Mouse (Mus musculus) liver, adult 2 months (tissue): ENCODE results near the gene Olfr613. TPM values are rescaled to one million over a fixed set of nuclear protein-coding genes. Genes with fewer than 3 reads are reported as not detected.
"Not testable (repeated sequence)": the region's sequence is repeated elsewhere in the genome, so short reads cannot be mapped to it uniquely, and the experiment has no call there.

Experiments used
- DNase-seq: peaks from one replicate; pipeline ENCODE4 v3.0.0-alpha.2; 2011; ENCODE audit warnings: low read depth, low spot score; ENCODE audit errors: extremely low read depth
- H3K27ac ChIP-seq: fragments of 200-500 bp; replicated peaks from 2 replicates; pipeline ENCODE4 v1.5.1; 2012; ENCODE audit warnings: low read depth, mild to moderate bottlenecking, control low read depth, inconsistent platforms, low read length; ENCODE audit not compliant: insufficient read depth
- H3K27me3 ChIP-seq: fragments of 200-500 bp; 2 replicates; pipeline ENCODE4 v1.6.1; 2012; ENCODE audit warnings: mild to moderate bottlenecking, moderate library complexity, low read length, inconsistent platforms; ENCODE audit not compliant: control insufficient read depth, insufficient read depth
- H3K36me3 ChIP-seq: fragments of 200-500 bp; 2 replicates; pipeline ENCODE4 v1.6.1; 2012; ENCODE audit warnings: low read length, inconsistent platforms; ENCODE audit not compliant: control insufficient read depth, insufficient read depth
- H3K4me1 ChIP-seq: fragments of 200-500 bp; 2 replicates; pipeline ENCODE4 v1.6.1; 2011; ENCODE audit warnings: low read length; ENCODE audit not compliant: control insufficient read depth, insufficient read depth
- H3K4me3 ChIP-seq: fragments of 200-500 bp; 2 replicates; pipeline ENCODE4 v1.5.1; 2011; ENCODE audit warnings: low read depth, mild to moderate bottlenecking, control low read depth, low read length, moderate library complexity; ENCODE audit not compliant: insufficient read depth
- H3K79me2 ChIP-seq: fragments of 200-500 bp; 2 replicates; pipeline ENCODE4 v1.6.1; 2012; ENCODE audit warnings: inconsistent platforms, mild to moderate bottlenecking, low read length, moderate library complexity; ENCODE audit not compliant: control insufficient read depth, insufficient read depth
- H3K9ac ChIP-seq: fragments of 200-500 bp; 2 replicates; pipeline ENCODE4 v1.6.1; 2012; ENCODE audit warnings: low read depth, mild to moderate bottlenecking, control low read depth, inconsistent platforms, low read length
- CTCF ChIP-seq: fragments of 200-500 bp; IDR thresholded peaks from 2 replicates; pipeline ENCODE4 v1.5.1; 2011; ENCODE audit warnings: low read depth, low read length, control low read depth
- POLR2A ChIP-seq: fragments of 200-500 bp; IDR thresholded peaks from 2 replicates; pipeline ENCODE4 v1.6.1; 2011; ENCODE audit warnings: low read length, control low read depth; ENCODE audit not compliant: insufficient read depth; ENCODE audit errors: extremely low read depth
- whole genome bisulfite sequencing: fragments of 180-500 bp; shearing (Covaris S2); methylation state at CpG from one replicate; pipeline ENCODE4 v1.1.7; 2018; 5-methylcytosine and 5-hydroxymethylcytosine counted together
- polyA plus RNA-seq: library from polyadenylated mRNA; depleted of rRNA; stranded (reverse); fragments of >200 nt; gene quantifications from 2 replicates; pipeline ENCODE4 v1.2.3, GENCODE M21; 2012; rRNA removed
- total RNA-seq: library from RNA; depleted of rRNA; stranded (reverse); fragments of >200 nt; gene quantifications from 2 replicates; pipeline ENCODE4 v1.2.3, GENCODE M21; 2014; rRNA removed

Olfr613 gene
- not detected in 2 replicates for total RNA-seq
- polyA plus RNA-seq: not detected in 2 replicates

DNA sequence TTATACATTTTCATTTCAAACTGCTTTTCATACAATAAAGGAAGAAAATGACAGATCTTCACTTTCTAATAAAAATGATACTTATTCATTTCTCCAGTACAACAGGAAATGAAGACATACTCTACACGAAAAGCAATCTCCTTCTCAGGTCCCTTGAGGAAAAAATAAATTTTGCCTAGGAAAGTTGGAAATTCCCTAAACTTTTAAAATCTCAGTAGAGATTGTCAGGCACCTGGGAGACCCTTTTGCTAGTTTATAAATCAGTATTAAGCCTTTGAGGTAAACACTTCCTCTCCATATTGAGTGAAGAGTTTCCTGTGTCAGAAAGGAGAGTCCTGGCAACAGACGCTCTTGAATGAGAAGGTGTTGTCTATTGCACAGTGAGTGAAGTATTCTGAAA lies at the start of gene Olfr613:
TSS of gene Olfr613 (plus strand) at position 301 of the 400 bp plus-strand sequence.
- H3K79me2 ChIP-seq: no peaks in the 10 kb centered on the region
- TF ChIP-seq POLR2A (no peak), CTCF (no peak)
- no peaks in the 10 kb centered on the region for H3K4me1 ChIP-seq
- H3K27ac ChIP-seq: no peak within 1 kb of the TSS
- no peaks in the 10 kb centered on the region for H3K36me3 ChIP-seq
- DNase-seq: no peak
- no peak within 1 kb of the TSS for H3K4me3 ChIP-seq
- no peaks in the 10 kb centered on the region for H3K27me3 ChIP-seq
- H3K9ac ChIP-seq: no peak within 1 kb of the TSS
- 78% methylated on average over 2 of the region's 2 CpGs for WGBS

DNA sequence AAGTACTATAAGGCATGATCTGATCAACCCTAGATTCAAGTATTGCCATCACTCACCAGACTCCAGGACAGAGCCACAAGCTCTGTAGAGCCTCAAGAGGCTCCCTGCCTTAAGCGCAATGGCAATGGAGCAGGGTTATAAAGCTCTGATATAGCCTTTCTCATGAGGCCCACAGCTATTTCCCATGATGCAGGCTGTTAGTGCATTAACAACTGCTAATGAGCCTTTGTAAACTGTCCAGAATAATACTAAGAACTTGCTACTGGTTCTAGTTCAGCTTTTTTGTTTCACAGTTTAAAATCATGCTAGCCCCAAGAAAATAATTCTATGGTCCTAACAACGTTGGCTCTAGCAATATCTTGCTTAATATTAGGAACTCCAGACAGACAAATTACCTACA lies 35.9 kb upstream of the Olfr613 start, which contains the start of gene Olfr610:
TSS of gene Olfr610 (minus strand) at position 101 of the 400 bp plus-strand sequence.
- no peak within 1 kb of the TSS for H3K27ac ChIP-seq
- no peaks in the 10 kb centered on the region for H3K36me3 ChIP-seq
- no peak for TF ChIP-seq CTCF
- no peak for TF ChIP-seq POLR2A
- no peaks in the 10 kb centered on the region for H3K4me1 ChIP-seq
- 80% methylated on average over 2 of the region's 2 CpGs for WGBS
- no peaks in the 10 kb centered on the region for H3K27me3 ChIP-seq
- H3K79me2 ChIP-seq: no peaks in the 10 kb centered on the region
- no peak within 1 kb of the TSS for H3K4me3 ChIP-seq
- no peak for DNase-seq
- H3K9ac ChIP-seq: no peak within 1 kb of the TSS

DNA sequence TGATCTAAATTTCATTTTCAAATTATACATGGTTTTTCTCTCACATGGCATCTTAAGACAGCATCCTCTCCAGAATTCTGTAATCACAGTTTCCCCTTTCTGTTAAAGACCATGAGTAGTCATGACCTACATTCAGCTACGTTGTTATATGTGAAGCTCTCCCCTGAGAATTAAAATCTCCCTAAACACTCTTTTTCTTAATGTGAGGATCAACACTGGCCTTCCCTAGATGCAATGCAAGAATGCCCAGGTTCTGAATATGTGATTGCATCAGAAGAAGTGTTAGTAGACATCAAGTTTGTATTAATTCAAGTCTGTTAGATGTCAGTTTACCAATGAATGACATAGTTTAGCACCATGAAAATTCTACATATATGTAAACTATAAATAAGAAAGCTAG lies 27.1 kb upstream of the Olfr613 start, which contains the start of gene Olfr611:
TSS of gene Olfr611 (minus strand) at position 101 of the 400 bp plus-strand sequence.
- H3K36me3 ChIP-seq, H3K9ac ChIP-seq, DNase-seq, H3K27me3 ChIP-seq, H3K27ac ChIP-seq, H3K79me2 ChIP-seq, H3K4me1 ChIP-seq, H3K4me3 ChIP-seq: not testable (repeated sequence)
- WGBS: 47% methylated on average over 1 of the region's 1 CpGs

DNA sequence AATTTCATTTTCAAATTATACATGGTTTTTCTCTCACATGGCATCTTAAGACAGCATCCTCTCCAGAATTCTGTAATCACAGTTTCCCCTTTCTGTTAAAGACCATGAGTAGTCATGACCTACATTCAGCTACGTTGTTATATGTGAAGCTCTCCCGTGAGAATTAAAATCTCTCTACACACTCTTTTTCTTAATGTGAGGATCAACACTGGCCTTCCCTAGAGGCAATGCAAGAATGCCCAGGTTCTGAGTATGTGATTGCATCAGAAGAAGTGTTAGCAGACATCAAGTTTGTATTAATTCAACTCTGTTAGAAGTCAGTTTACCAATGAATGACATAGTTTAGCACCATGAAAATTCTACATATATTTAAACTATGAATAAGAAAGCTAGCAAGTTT lies 5.3 kb upstream of the Olfr613 start, which contains the start of gene Olfr612:
TSS of gene Olfr612 (minus strand) at position 101 of the 400 bp plus-strand sequence.
- not testable (repeated sequence) for H3K79me2 ChIP-seq, H3K9ac ChIP-seq, H3K4me3 ChIP-seq, H3K36me3 ChIP-seq, H3K4me1 ChIP-seq, H3K27me3 ChIP-seq, DNase-seq, H3K27ac ChIP-seq
- 75% methylated on average over 2 of the region's 2 CpGs for WGBS

DNA sequence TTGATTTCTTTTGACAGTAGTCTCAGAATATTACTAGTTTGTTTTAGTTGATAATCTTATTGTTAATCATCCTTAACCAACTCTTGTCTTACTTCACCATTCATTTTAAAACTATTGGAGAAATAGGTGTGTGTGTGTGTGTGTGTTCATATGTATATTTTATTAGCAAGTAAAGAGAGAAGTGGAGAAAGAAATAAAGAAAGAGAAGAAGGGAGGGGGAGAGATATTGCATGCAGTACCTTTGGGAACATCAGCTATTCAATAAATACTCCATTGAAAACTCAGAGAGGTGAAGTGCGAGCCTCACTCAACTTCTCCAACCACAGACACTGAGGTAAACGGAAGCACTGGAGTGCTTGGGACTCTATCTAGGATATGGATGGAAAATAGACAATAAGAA lies 7.9 kb downstream of the Olfr613 start, which contains the start of gene Olfr615:
TSS of gene Olfr615 (plus strand) at position 301 of the 400 bp plus-strand sequence.
- no peak for DNase-seq
- Histone ChIP-seq H3K9ac (no peak within 1 kb of the TSS), H3K36me3 (no peaks in the 10 kb centered on the region), H3K4me1 (no peaks in the 10 kb centered on the region), H3K27me3 (no peaks in the 10 kb centered on the region), H3K4me3 (no peak within 1 kb of the TSS), H3K79me2 (no peaks in the 10 kb centered on the region), H3K27ac (no peak within 1 kb of the TSS)
- TF ChIP-seq POLR2A: no peak
- no peak for TF ChIP-seq CTCF
- 74% methylated on average over 2 of the region's 2 CpGs for WGBS

DNA sequence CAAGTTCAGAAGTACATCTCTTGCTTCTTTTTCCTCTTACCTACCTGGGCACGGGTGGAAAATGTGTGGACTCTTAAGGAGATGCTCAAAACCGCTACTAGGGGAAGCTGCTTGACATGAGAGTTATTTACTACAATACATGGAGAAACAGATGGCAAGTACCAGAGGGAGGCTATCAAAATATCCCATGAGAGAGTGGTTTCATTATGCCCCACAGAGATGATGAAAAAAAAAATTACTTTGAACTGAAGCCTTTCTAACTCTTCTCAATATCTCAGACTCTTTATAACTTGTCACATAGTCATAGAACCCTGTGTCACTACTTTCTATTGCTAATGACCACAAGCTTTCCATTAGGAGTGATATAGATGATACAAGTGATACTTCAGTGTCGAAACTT lies 21.2 kb downstream of the Olfr613 start, which contains the start of gene Olfr616:
TSS of gene Olfr616 (minus strand) at position 101 of the 400 bp plus-strand sequence.
- TF ChIP-seq POLR2A (no peak), CTCF (no peak)
- Histone ChIP-seq H3K4me3 (no peak within 1 kb of the TSS), H3K36me3 (no peaks in the 10 kb centered on the region), H3K79me2 (no peaks in the 10 kb centered on the region), H3K9ac (no peak within 1 kb of the TSS), H3K4me1 (no peaks in the 10 kb centered on the region), H3K27me3 (no peaks in the 10 kb centered on the region), H3K27ac (no peak within 1 kb of the TSS)
- WGBS: 69% methylated on average over 3 of the region's 3 CpGs
- no peak for DNase-seq
